Mouse (Mus musculus) myocyte (in vitro differentiated cells): ENCODE data around the gene Marveld1. TPM values are rescaled to one million over a fixed set of nuclear protein-coding genes. Genes with fewer than 3 reads are reported as not detected.

Experiments used
- H3K27me3 ChIP-seq: one replicate; pipeline ENCODE4 v1.6.1; 2011; ENCODE audit not compliant: control insufficient read depth, insufficient read depth, insufficient read length
- H3K36me3 ChIP-seq: one replicate; pipeline ENCODE4 v1.6.1; 2011; ENCODE audit not compliant: control insufficient read depth, insufficient read depth
- H3K4me2 ChIP-seq: one replicate; pipeline ENCODE4 v1.6.1; 2011; ENCODE audit warnings: low read depth, control low read depth
- H3K4me3 ChIP-seq: one replicate; pipeline ENCODE4 v1.5.1; 2011; ENCODE audit warnings: mild to moderate bottlenecking, control low read depth, moderate library complexity
- H3K79me2 ChIP-seq: one replicate; pipeline ENCODE4 v1.6.1; 2011; ENCODE audit not compliant: control insufficient read depth, insufficient read depth
- H3ac ChIP-seq: one replicate; pipeline ENCODE4 v1.6.1; 2011; ENCODE audit not compliant: control insufficient read depth, insufficient read length
- CEBPB ChIP-seq: IDR thresholded peaks from 2 replicates; pipeline ENCODE4 v1.6.1; 2011; ENCODE audit warnings: mild to moderate bottlenecking, moderate library complexity; ENCODE audit not compliant: poor library complexity, insufficient read depth, severe bottlenecking
- E2F4 ChIP-seq: IDR thresholded peaks from one replicate; pipeline ENCODE4 v1.6.1; 2011; ENCODE audit warnings: mild to moderate bottlenecking, control low read depth, moderate library complexity; ENCODE audit not compliant: insufficient read depth
- MAX ChIP-seq: IDR thresholded peaks from one replicate; pipeline ENCODE4 v1.6.1; 2011; ENCODE audit warnings: low read depth, mild to moderate bottlenecking, control low read depth
- MYOD1 ChIP-seq, 3 experiments: IDR thresholded peaks; one replicate each; pipeline ENCODE4 v1.6.1; 2011; ENCODE audit warnings: control low read depth in 2 of 3, low read depth in 2 of 3, mild to moderate bottlenecking in 2 of 3, moderate library complexity in 1 of 3; ENCODE audit not compliant: insufficient read length in 2 of 3, control insufficient read depth in 1 of 3
- MYOG ChIP-seq, 3 experiments: IDR thresholded peaks; one replicate each; pipeline ENCODE4 v1.6.1; 2011; ENCODE audit warnings: control low read depth in 2 of 3, low read depth in 2 of 3, mild to moderate bottlenecking in 2 of 3; ENCODE audit not compliant: insufficient read length in 2 of 3, control insufficient read depth in 1 of 3, insufficient read depth in 1 of 3
- POLR2A ChIP-seq: IDR thresholded peaks from one replicate; pipeline ENCODE4 v1.6.1; 2011; ENCODE audit warnings: low read depth, mild to moderate bottlenecking, control low read depth, moderate library complexity; ENCODE audit not compliant: insufficient read length
- POLR2AphosphoS2 ChIP-seq: IDR thresholded peaks from one replicate; pipeline ENCODE4 v1.6.1; 2011; ENCODE audit warnings: low read depth, control low read depth; ENCODE audit not compliant: insufficient read length
- REST ChIP-seq: IDR thresholded peaks from one replicate; pipeline ENCODE4 v1.6.1; 2011; ENCODE audit warnings: mild to moderate bottlenecking, control low read depth, moderate library complexity; ENCODE audit not compliant: insufficient read depth, insufficient read length
- SRF ChIP-seq: IDR thresholded peaks from one replicate; pipeline ENCODE4 v1.6.1; 2011; ENCODE audit warnings: low read depth; ENCODE audit not compliant: control insufficient read depth, insufficient read length
- TCF12 ChIP-seq: IDR thresholded peaks from one replicate; pipeline ENCODE4 v1.6.1; 2011; ENCODE audit warnings: mild to moderate bottlenecking, control low read depth; ENCODE audit not compliant: poor library complexity, insufficient read depth, severe bottlenecking
- TCF3 ChIP-seq: IDR thresholded peaks from one replicate; pipeline ENCODE4 v1.6.1; 2011; ENCODE audit warnings: low read depth, control low read depth; ENCODE audit not compliant: insufficient read length
- USF1 ChIP-seq: IDR thresholded peaks from one replicate; pipeline ENCODE4 v1.6.1; 2011; ENCODE audit warnings: low read depth, mild to moderate bottlenecking, control low read depth, moderate library complexity
- polyA plus RNA-seq: library from polyadenylated mRNA; unstranded; fragments of >200 nt; fragmentation: generic; extraction: Trizol; gene quantifications from one replicate; pipeline ENCODE4 v1.2.1, GENCODE M21; 2012; ENCODE audit warnings: missing spikeins

Marveld1 gene
- polyA plus RNA-seq, 1 experiment = 36.1 TPM

DNA sequence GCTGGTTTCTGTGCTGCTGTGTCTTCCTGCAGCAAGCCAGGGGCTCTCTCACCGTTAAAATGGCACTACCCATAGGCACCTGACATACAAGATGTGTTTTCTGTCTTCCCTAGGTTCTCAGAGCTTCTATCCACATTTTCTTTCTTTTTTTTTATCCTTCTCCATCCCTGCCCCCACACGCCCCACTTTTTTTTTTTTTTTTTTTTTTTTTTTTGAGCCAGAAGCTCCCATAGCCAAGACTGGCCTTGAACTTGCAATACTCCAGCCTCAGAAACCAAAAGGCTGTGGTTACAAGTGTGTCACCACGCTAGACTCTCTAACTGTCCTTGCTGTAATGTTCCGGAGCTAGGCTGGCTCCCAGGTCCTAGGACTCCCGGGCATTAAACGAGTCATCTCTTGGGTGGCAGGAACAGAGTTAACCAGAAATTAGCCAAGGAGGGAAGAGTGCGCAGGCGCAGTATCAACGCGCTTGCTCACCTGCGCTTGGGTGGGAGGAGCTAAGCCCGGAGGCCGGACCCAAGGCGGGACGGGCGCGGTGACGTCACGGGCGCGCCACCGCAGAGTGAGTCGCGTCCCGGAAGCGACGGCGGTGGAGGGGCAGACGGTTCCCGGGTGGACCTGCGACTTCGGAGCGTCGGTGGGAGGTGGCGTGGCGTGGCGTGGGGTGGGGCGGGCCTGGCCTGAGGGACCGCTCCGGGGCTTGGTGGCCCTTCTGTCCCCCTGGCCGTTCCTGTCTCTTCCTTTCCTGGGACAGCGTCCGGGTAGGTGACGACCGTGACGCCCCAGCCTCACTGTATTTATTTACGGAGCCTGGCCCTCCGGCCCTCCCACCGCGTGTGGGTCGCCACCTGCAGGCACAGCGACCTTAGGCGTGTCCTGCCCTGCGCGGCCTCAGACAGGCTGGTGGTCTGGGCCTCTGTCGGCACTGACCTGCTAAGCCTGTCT lies 23.1 kb downstream of the Marveld1 start:
- no peaks in the 10 kb centered on the region for H3K36me3 ChIP-seq
- H3K79me2 ChIP-seq = peaks cover 7% of the 10 kb centered on the region
- H3ac ChIP-seq = peak overlapping the region; percentile 46
- no peaks in the 10 kb centered on the region for H3K27me3 ChIP-seq
- H3K4me2 ChIP-seq = peak overlapping the region; percentile 99
- peak overlapping the region; percentile 62 for H3K4me3 ChIP-seq
- TF ChIP-seq MYOD1 (IDR thresholded peaks at IDR 0.05; ENCODE audit: control insufficient read depth in 1 of 3, insufficient read length in 2 of 3, low read depth in 2 of 3) (peak in 2 of 3 experiments; percentile 13 to 38), TCF3 (no peak), REST (no peak), POLR2A (peak; percentile 99), MYOG (IDR thresholded peaks at IDR 0.05; ENCODE audit: control insufficient read depth in 1 of 3, insufficient read depth in 1 of 3, insufficient read length in 2 of 3, low read depth in 2 of 3) (peak in 2 of 3 experiments; percentile 20 to 38), TCF12 (no peak), POLR2AphosphoS2 (peak; percentile 93), SRF (peak; percentile 39), USF1 (no peak), E2F4 (no peak), CEBPB (no peak)

DNA sequence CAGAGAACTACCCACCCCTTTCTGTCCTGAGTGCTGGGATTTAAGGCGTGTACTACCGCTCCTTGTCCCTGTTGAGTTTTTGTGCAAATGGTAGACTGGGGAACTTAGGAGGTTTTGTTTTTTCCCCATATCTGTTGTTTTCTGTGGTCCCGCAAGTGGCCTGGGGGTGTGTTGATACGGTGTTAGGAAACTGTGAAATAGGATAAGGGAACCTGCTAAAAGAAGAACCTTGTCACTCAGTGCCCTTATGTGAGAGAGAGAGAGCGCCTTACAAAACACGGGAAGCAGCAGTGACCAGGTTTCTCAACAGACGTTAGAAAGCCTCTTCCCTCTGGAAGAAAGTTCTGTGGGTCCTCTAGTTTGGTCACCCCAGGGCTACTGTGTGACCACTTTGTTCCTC lies 29.6 kb downstream of the Marveld1 start:
- Histone ChIP-seq H3K36me3 (no peaks in the 10 kb centered on the region), H3K27me3 (no peaks in the 10 kb centered on the region), H3K4me2 (no peak overlapping the region), H3ac (no peak overlapping the region), H3K79me2 (no peaks in the 10 kb centered on the region), H3K4me3 (no peak overlapping the region)
- TF ChIP-seq POLR2AphosphoS2 (no peak), MAX (no peak), USF1 (no peak), REST (no peak), SRF (no peak), TCF3 (no peak), MYOG (IDR thresholded peaks at IDR 0.05; ENCODE audit: control insufficient read depth in 1 of 3, insufficient read depth in 1 of 3, insufficient read length in 2 of 3, low read depth in 2 of 3) (no peak), TCF12 (no peak), CEBPB (no peak), POLR2A (no peak), MYOD1 (IDR thresholded peaks at IDR 0.05; ENCODE audit: control insufficient read depth in 1 of 3, insufficient read length in 2 of 3, low read depth in 2 of 3) (no peak)

DNA sequence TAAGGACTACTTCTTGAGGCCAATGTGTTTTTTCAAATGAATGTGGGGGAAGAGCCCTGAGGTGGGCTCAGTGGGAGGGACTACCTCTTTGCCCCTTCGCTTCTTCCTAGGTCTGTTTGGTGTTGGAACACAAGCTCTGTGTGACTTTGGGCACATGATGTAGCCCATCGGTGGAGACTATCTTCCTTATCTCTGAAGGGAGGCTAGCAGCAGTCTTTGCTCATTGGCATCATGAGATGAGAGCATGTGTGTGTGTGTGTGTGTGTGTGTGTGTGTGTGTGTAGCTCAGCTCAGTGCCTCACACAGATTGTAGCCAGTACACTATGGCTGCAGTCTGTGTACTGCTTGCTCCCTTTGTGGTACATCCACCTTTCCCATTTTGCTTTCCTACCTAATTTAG lies 30.3 kb downstream of the Marveld1 start:
- TF ChIP-seq POLR2A = no peak
- TF ChIP-seq TCF12 = no peak
- TF ChIP-seq REST = no peak
- TF ChIP-seq E2F4 = no peak
- no peak for TF ChIP-seq SRF
- no peak for TF ChIP-seq CEBPB
- no peak for TF ChIP-seq MAX
- no peak for TF ChIP-seq USF1
- TF ChIP-seq MYOD1 (IDR thresholded peaks at IDR 0.05; ENCODE audit: control insufficient read depth in 1 of 3, insufficient read length in 2 of 3, low read depth in 2 of 3) = no peak
- no peak for TF ChIP-seq TCF3
- TF ChIP-seq POLR2AphosphoS2 = no peak
- no peak for TF ChIP-seq MYOG (IDR thresholded peaks at IDR 0.05; ENCODE audit: control insufficient read depth in 1 of 3, insufficient read depth in 1 of 3, insufficient read length in 2 of 3, low read depth in 2 of 3)
- Histone ChIP-seq H3K4me2 (no peak overlapping the region), H3ac (no peak overlapping the region), H3K79me2 (no peaks in the 10 kb centered on the region), H3K4me3 (no peak overlapping the region), H3K27me3 (no peaks in the 10 kb centered on the region), H3K36me3 (no peaks in the 10 kb centered on the region)

DNA sequence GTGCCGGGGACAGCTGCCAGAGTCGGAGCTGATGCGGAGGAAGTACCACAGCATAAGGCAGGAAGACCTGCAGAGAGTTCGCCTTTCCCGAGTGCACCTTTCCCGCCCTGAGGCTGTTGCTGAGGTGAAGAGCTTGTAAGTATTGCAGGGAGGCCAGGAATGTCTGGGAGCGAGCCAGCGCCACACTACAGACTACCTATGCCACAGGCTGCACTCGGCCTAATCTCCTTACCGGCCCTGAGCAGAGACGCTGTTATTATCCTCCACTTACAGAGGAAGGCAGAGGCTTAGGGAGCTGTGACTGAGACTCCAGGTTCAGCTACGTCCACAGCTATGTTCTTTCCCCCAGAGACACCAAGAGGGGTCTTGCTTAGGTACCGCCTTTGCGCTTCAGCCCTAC lies 32.2 kb downstream of the Marveld1 start:
- Histone ChIP-seq H3K36me3 (no peaks in the 10 kb centered on the region), H3K4me2 (no peak overlapping the region), H3ac (no peak overlapping the region), H3K4me3 (no peak overlapping the region), H3K79me2 (no peaks in the 10 kb centered on the region), H3K27me3 (no peaks in the 10 kb centered on the region)
- no peak for TF ChIP-seq MAX
- no peak for TF ChIP-seq E2F4
- TF ChIP-seq CEBPB = no peak
- TF ChIP-seq TCF12 = no peak
- no peak for TF ChIP-seq REST
- TF ChIP-seq MYOG (IDR thresholded peaks at IDR 0.05; ENCODE audit: control insufficient read depth in 1 of 3, insufficient read depth in 1 of 3, insufficient read length in 2 of 3, low read depth in 2 of 3) = no peak
- no peak for TF ChIP-seq USF1
- TF ChIP-seq TCF3 = no peak
- no peak for TF ChIP-seq POLR2A
